Mouse (Mus musculus): Measurements from ENCODE around the gene Fam234a. TPM values are rescaled to one million over a fixed set of nuclear protein-coding genes. Genes with fewer than 3 reads are reported as not detected.

The Fam234a gene
- polyA plus RNA-seq, 1 experiment from 2014 or later: 56.2 TPM

- Histone ChIP-seq H3K27ac (replicated peaks) (peak overlapping the region; percentile 96), H3K4me1 (peaks cover 10% of the 10 kb centered on the region), H3K27me3 (no peaks in the 10 kb centered on the region), H3K4me3 (replicated peaks) (peak overlapping the region; percentile 71), H3K9ac (peak overlapping the region; percentile 90), H3K4me2 (replicated peaks) (peak overlapping the region; percentile 54), H3K9me3 (replicated peaks) (no peaks in the 10 kb centered on the region), H3K36me3 (peaks cover 19% of the 10 kb centered on the region)
- under 1% methylated on average over 24 of the region's 24 CpGs for WGBS
- ATAC-seq (ENCODE audit: insufficient number of reproducible peaks, low FRiP score, low TSS enrichment, low read depth): no peak
Observed at GRCm38 (mm10) chr17:26253399-26253798, 9.4 kb upstream of the Fam234a start.

GRCm38 (mm10) chr17:26252539-26253251, 8.7 kb upstream of the Fam234a start, which contains the start of gene Luc7l:
Gene Luc7l (plus strand): TSS chr17:26252896.
- Histone ChIP-seq H3K4me2 (replicated peaks) (peak within 1 kb of the TSS; percentile 54), H3K27me3 (no peaks in the 10 kb centered on the region), H3K27ac (replicated peaks) (peak within 1 kb of the TSS; percentile 96), H3K9me3 (replicated peaks) (no peaks in the 10 kb centered on the region), H3K4me1 (peaks cover 10% of the 10 kb centered on the region), H3K9ac (peak within 1 kb of the TSS; percentile 90), H3K36me3 (peaks cover 12% of the 10 kb centered on the region), H3K4me3 (replicated peaks) (peak within 1 kb of the TSS; percentile 71)
- peak; percentile 95 for ATAC-seq (ENCODE audit: insufficient number of reproducible peaks, low FRiP score, low TSS enrichment, low read depth)
- WGBS: under 1% methylated on average over 43 of the region's 43 CpGs

GRCm38 (mm10) chr17:26251886-26252538, 8.0 kb upstream of the Fam234a start:
- H3K4me2 ChIP-seq (replicated peaks): peak overlapping the region; percentile 54
- H3K4me1 ChIP-seq: peaks cover 10% of the 10 kb centered on the region
- no peak overlapping the region; the same call in 1 of the 2 replicates for H3K9ac ChIP-seq
- WGBS: 51% methylated on average over 4 of the region's 4 CpGs
- H3K27ac ChIP-seq (replicated peaks): no peak overlapping the region
- no peaks in the 10 kb centered on the region for H3K9me3 ChIP-seq (replicated peaks)
- no peaks in the 10 kb centered on the region for H3K27me3 ChIP-seq
- H3K4me3 ChIP-seq (replicated peaks): peak overlapping the region; percentile 71
- no peak for ATAC-seq (ENCODE audit: insufficient number of reproducible peaks, low FRiP score, low TSS enrichment, low read depth)
- peaks cover 5% of the 10 kb centered on the region for H3K36me3 ChIP-seq

GRCm38 (mm10) chr17:26243471-26244100, 456 bp downstream of the Fam234a start:
- Histone ChIP-seq H3K4me1 (peaks cover 15% of the 10 kb centered on the region), H3K36me3 (no peaks in the 10 kb centered on the region), H3K4me3 (replicated peaks) (peak overlapping the region; percentile 72), H3K9me3 (replicated peaks) (no peaks in the 10 kb centered on the region; the same call in 1 of the 2 replicates), H3K27me3 (no peaks in the 10 kb centered on the region), H3K9ac (peak overlapping the region; percentile 62), H3K4me2 (replicated peaks) (peak overlapping the region; percentile 83), H3K27ac (replicated peaks) (peak overlapping the region; percentile 83)
- ATAC-seq (ENCODE audit: insufficient number of reproducible peaks, low FRiP score, low TSS enrichment, low read depth): peak; percentile 81
- 1% methylated on average over 32 of the region's 32 CpGs for WGBS

GRCm38 (mm10) chr17:26240990-26241389, 3.1 kb downstream of the Fam234a start:
- Histone ChIP-seq H3K4me3 (replicated peaks) (no peak overlapping the region), H3K4me1 (peaks cover 15% of the 10 kb centered on the region), H3K27ac (replicated peaks) (no peak overlapping the region; the same call in 1 of the 2 replicates), H3K9ac (no peak overlapping the region), H3K9me3 (replicated peaks) (no peaks in the 10 kb centered on the region; the same call in 1 of the 2 replicates), H3K4me2 (replicated peaks) (no peak overlapping the region), H3K27me3 (no peaks in the 10 kb centered on the region), H3K36me3 (no peaks in the 10 kb centered on the region)
- ATAC-seq (ENCODE audit: insufficient number of reproducible peaks, low FRiP score, low TSS enrichment, low read depth): no peak
- 72% methylated on average over 6 of the region's 6 CpGs for WGBS

- Histone ChIP-seq H3K4me2 (replicated peaks) (no peak overlapping the region), H3K9ac (no peak overlapping the region), H3K27me3 (no peaks in the 10 kb centered on the region), H3K9me3 (replicated peaks) (no peaks in the 10 kb centered on the region; the same call in 1 of the 2 replicates), H3K4me1 (peaks cover 18% of the 10 kb centered on the region), H3K27ac (replicated peaks) (no peak overlapping the region; the same call in 1 of the 2 replicates), H3K36me3 (no peaks in the 10 kb centered on the region), H3K4me3 (replicated peaks) (no peak overlapping the region)
- 62% methylated on average over 6 of the region's 6 CpGs for WGBS
- ATAC-seq (ENCODE audit: insufficient number of reproducible peaks, low FRiP score, low TSS enrichment, low read depth): no peak
Observed at GRCm38 (mm10) chr17:26240120-26240790, 3.8 kb downstream of the Fam234a start.

GRCm38 (mm10) chr17:26239551-26239950, 4.5 kb downstream of the Fam234a start:
- no peak overlapping the region for H3K4me3 ChIP-seq (replicated peaks)
- ATAC-seq (ENCODE audit: insufficient number of reproducible peaks, low FRiP score, low TSS enrichment, low read depth): no peak
- H3K4me2 ChIP-seq (replicated peaks): no peak overlapping the region
- 49% methylated on average over 2 of the region's 2 CpGs for WGBS
- no peak overlapping the region for H3K27ac ChIP-seq (replicated peaks)
- no peak overlapping the region for H3K9ac ChIP-seq
- peaks cover 21% of the 10 kb centered on the region for H3K4me1 ChIP-seq
- H3K27me3 ChIP-seq: no peaks in the 10 kb centered on the region
- H3K9me3 ChIP-seq (replicated peaks): no peaks in the 10 kb centered on the region
- H3K36me3 ChIP-seq: no peaks in the 10 kb centered on the region

GRCm38 (mm10) chr17:26237667-26238066, 6.4 kb downstream of the Fam234a start:
- Histone ChIP-seq H3K9ac (no peak overlapping the region), H3K27ac (replicated peaks) (no peak overlapping the region), H3K36me3 (peaks cover 2% of the 10 kb centered on the region; the same call in 1 of the 2 replicates), H3K4me1 (peaks cover 12% of the 10 kb centered on the region; the same call in 1 of the 2 replicates), H3K4me2 (replicated peaks) (no peak overlapping the region), H3K4me3 (replicated peaks) (no peak overlapping the region), H3K27me3 (no peaks in the 10 kb centered on the region), H3K9me3 (replicated peaks) (no peaks in the 10 kb centered on the region)
- WGBS: 83% methylated on average over 10 of the region's 10 CpGs
- ATAC-seq (ENCODE audit: insufficient number of reproducible peaks, low FRiP score, low TSS enrichment, low read depth): no peak

- 42% methylated on average over 13 of the region's 13 CpGs for WGBS
- no peak overlapping the region for H3K4me2 ChIP-seq (replicated peaks)
Observed at GRCm38 (mm10) chr17:26235077-26235815, 8.8 kb downstream of the Fam234a start.

GRCm38 (mm10) chr17:26234386-26234785, 9.7 kb downstream of the Fam234a start:
- Histone ChIP-seq H3K27me3 (no peaks in the 10 kb centered on the region), H3K4me2 (replicated peaks) (no peak overlapping the region), H3K9me3 (replicated peaks) (no peaks in the 10 kb centered on the region), H3K4me3 (replicated peaks) (no peak overlapping the region), H3K4me1 (peaks cover 7% of the 10 kb centered on the region; the same call in 1 of the 2 replicates), H3K27ac (replicated peaks) (no peak overlapping the region), H3K36me3 (peaks cover 3% of the 10 kb centered on the region; the same call in 1 of the 2 replicates), H3K9ac (no peak overlapping the region)
- WGBS: 84% methylated on average over 8 of the region's 8 CpGs
- ATAC-seq (ENCODE audit: insufficient number of reproducible peaks, low FRiP score, low TSS enrichment, low read depth): no peak

More at GRCm38 (mm10) chr17:26235077-26235815, 8.8 kb downstream of the Fam234a start:
- ATAC-seq (ENCODE audit: insufficient number of reproducible peaks, low FRiP score, low TSS enrichment, low read depth): no peak
- H3K9me3 ChIP-seq (replicated peaks): no peaks in the 10 kb centered on the region
- H3K4me3 ChIP-seq (replicated peaks): no peak overlapping the region
- H3K36me3 ChIP-seq: peaks cover 3% of the 10 kb centered on the region; the same call in 1 of the 2 replicates
- H3K27ac ChIP-seq (replicated peaks): peak overlapping the region; percentile 44
- H3K9ac ChIP-seq: no peak overlapping the region
- peaks cover 7% of the 10 kb centered on the region; the same call in 1 of the 2 replicates for H3K4me1 ChIP-seq
- no peaks in the 10 kb centered on the region for H3K27me3 ChIP-seq

Measured in embryonic facial prominence, embryonic 15.5 days (tissue).